Mouse (Mus musculus) cerebellum, postnatal 10 days (tissue): ENCODE measurements at regions not wholly inside any gene's neighbourhood (a gene's known extent, or its start where the extent isn't known, plus 50 kb on each side); places are given as distances from the start of the nearest gene placed in this dataset.

Experiments
- DNase-seq, 2 experiments: peaks; one replicate each; pipeline ENCODE4 v3.0.0; 2021; ENCODE audit warnings: mixed read lengths in 2 of 2

DNA sequence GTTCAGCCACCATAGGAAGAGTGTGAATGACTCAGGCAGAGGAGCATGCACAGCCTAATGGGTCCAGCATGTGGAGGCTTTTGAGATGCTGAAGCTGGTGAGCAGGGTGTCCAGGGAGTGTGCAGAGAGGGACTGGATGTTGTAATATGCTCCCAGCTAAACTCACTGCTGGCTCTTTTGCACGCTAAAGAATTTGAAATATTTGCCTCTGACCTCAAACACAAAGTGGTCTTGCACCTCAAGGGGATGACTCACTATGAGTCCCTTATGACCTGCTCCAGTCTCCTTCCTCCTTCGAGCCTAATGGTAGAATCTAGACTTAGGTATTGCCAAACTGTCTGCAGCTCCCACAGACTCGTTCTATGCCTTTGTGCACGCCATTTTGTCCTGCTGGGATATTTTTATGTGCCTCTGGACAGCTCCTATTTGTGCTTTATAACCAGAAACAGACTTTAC is 55.0 kb upstream of the Slit3 start:
- DNase-seq, result no peak

DNA sequence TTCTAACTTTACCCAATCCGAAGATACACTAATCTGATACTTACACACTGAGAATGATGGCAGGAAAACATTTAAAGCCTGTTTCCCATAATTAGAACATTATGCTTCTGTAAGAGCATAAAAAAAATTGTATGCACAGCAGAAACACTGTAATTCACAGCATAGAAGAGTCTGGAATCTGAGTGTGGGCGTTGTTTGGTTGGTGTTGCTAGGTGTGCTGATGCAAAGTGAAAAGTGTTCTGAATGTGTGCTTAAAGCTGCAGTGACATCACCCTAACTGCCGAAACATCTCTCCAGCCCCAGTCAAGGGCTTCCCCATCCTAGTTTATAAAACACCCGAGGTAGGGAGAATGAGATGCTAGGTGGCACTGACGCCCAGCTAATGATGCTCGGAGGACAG is 63.2 kb upstream of the Slit3 start:
- no peak for DNase-seq

DNA sequence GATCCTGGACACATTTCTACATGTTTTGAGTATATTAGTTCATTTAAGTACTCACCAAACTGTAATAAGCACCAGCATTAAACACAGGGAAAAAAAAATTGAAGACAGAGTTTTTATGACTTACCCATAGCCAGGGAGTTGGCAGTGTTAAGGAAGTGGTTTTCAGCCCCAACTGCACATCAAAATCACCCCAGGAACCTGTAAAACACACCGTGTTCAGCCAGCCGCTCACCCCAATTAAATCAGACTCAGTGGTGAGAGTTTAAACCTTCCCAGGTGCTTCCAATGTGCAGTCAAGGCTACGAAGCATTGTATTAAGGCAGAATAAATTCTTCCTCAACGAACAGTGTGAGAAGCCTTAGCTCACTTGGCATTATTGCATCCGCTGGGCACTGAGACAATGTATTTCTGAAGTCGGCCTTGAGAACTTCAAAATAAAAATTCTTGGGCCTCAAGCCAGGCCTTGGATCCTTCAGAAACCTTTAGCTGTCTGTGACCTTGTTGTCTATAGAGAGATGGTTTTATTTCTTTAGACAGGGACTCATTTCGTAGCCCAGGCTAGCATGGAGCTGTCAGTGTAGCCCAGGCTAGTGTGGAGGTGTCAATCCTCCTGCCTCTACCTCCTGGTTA is 65.4 kb upstream of the Slit3 start:
- DNase-seq, result no peak

DNA sequence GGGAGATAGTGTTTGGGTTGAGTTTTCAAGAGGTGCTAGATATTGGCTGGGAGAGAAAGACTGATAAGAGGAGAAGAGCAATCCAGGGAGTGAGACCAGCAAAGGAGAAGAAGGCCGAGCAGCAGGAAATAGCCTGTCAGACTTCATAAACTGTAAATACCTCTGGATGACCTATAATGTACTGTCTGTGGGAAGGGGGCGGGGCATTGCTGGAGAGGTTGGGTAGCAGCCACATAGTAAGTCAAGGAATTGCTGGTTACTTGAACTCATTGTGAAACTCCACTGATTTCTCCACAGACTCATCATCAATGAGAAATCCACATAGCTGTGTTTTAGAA is 67.4 kb upstream of the Slit3 start:
- no peak for DNase-seq

DNA sequence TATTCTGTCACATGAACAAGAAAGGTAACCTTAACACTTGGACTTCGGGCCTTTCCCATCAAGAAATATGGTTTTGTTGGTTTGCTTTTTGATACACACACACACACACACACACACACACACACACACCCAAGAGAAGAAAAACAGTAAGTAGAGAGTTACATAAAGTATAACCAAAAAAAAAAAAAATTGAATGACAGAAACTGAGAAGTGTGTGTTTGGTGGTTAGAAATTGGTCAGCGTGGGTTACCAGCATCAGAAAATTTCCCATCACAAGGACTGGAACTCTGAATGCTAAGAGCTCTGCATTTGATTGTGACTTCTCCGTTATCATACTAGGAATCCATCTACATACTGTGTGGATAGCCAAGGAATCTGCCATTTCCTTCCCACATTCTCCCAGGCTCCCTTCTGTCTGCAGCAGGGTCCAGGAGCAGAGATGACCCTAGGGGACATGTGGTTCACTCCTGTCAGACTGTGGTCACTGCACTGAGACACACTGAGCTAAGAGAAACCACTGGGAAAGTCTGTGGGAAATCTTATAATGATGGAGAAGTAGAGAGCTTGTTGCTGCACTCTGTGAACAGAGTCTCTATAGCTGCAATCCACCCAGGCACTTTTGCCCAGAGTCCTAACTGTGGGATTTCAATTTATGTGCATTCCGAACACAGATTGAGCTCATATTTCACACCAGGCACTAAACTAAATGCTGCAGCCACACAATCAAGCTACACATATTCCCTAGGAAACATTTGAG is 68.0 kb upstream of the Slit3 start:
- no peak for DNase-seq

DNA sequence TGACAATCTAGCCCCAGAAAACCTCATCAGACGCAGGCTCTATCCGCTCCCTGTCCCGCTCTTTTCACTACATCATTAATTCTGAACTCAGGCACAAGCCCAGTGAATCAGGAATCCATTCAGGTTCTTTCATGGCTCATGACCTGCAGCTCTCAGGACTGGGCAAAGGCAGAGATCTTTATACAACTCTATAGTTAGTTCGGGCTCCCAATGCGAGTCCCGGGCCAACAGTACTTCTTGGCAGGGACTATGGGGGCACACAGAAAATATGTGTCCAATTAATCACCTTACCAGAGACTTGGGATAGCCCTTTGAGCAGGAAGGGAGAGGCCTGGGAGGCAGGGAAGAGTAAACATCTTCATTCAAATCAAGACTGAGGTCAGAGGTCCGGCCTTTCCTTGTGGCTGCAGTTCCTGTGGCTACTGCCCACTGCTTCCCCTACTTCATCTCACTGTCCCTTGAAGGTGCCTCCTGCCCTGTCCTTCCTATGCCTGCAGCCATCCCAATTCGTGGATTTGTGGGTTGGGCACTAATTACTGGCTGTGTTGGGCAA is 71.3 kb upstream of the Slit3 start:
- DNase-seq, result no peak

DNA sequence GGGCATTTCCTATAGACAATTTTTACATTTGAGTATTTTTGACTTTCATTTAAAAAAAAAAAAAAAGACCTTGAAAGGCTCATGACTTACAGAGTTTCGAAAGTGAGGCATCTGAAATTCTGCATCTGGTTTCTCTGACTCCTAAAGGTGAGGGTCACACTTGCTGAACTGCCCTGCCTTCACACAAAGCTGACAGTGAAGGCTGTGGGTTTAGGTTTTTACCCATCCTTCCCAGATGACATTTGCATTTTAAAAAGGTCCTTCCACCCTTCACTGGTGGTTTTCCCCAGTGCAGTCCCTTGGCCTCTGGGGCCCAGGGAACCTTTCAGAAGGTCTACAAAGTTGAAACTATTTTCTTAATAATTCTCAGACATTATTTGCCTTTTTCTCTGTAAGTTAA is 76.4 kb upstream of the Slit3 start:
- no peak for DNase-seq

DNA sequence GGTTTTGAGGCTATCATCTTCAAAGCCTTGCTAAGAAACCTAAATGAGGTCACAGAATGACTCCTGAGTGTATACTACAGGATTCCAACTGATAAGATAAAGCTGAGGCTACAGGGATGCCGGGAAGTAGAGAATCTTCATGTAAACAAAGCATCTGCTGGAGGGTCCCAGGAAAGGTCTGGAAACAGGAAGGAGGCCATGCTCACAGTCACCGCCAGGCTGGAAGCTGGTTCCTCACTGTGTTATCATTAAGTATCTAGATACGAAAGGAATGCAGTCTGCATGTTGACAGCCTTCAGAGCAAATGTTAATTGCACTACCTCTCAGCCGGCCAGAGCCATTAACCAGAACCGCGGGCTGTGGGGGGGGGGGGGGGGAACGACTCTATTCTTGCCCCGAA is 96.6 kb upstream of the Slit3 start:
- DNase-seq, result no peak

DNA sequence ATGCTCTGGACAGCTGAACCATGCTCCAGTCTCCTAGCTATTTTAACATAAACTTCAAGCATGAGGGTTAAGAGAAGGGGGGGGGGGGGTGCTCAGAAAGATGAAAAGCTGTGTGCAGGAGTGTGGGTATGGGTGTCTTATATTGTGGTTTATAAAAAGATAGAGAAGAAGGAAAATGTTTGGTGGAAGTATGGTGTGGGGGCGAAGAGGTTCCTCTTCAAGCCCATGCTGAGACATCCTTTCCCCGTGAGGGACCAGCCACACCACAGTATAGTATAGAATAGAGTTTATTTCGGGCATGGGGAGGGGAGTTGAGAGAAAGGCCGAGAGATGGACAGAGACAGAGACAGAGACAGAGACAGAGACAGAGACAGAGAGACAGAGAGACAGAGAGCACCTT is 97.2 kb upstream of the Slit3 start:
- no peak for DNase-seq

DNA sequence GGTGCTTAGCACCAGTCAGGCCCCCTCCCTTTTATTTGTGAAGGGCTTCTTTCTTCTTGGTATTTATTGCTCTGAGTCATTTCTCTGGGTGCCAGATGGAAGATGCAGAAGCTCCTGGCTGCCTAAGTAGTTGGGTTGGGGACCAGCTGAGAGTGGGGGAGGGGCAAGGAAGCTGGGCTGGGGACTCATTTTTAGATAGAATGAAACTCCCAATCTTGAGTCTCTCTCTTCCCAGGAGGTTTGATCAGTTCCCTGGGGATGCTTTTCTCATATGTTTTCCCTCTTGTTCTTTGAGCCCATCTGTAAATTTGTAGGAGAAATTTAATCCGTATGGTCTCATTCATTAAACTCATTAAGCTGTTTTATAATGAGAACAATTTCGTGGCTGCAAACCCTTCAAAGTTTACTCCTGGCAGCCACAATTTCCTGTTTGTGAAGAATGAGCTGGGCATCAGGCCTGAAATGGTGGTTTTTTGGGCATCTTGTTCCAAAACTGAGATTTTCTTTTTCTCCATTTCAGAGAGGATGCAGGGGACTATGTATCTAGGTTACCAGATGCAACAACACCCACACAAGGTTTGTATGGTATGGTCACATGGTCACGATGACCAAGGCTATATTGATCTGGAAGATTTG is 98.9 kb upstream of the Slit3 start:
- DNase-seq, result peak; percentile 46 to 58

DNA sequence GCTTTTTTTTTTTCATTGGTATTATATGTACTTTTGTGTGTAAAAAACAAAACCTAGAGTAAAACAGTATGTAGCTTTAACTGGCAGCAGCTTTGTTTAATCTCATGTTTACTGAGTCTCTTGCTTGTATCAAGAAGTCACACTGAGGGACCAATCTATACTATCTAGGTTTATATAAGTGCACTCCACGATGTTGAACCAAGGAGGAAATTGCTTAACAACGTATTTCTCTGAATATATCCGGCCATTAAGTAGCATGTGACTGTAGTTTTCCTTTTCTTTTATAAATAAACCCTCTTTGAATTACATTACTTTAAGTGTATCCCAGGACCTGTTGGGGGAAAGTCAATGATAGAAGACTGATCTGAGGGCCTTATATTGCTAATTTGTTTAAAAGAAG is 104.0 kb upstream of the Slit3 start:
- DNase-seq, result no peak

DNA sequence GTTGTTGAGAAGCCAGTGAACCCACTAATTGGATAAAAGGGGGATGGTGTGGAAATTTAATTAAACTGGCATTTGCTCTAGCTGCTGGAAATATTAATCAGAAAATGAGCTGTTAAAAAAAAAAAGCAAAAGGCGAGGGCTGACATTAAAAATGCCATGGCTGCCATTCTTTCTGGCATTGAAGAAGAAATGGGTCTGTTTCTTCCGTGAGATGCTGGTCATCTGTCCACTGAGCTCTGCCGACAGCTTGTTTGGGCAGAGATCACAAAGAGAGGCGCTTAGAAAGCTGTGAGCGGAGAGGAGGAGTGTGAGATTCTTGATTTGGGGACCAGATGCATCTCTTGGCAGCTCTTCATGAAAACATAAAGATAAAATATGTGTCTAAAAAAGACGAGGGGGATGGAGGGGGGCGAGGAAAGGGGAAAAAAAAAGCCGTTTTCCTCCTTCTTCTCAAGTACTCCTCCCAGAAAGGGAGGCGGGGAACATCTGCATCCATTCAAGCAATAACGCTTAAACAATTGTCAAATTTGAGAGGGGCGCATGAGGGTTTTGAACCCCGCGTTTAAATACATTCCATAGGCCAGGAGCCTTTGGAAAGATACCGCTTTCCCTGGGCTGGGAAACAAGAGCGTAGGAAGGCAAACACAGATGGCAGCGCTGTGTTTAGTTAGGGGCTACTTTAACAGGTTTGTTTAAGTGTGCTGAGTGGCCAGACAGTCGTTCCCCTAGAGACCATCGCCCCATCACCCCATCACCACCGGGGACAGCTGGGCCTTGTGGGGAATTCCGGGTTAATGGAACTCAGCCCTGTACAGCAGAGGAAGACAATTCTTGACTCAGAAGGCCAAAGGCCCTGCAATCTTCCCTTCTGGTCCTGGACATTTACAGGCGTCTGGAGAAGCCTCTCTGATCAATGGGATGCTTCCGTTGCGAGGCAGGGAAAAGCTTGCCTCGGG is 109.2 kb upstream of the Slit3 start:
- DNase-seq, result peak; percentile 19 to 22

DNA sequence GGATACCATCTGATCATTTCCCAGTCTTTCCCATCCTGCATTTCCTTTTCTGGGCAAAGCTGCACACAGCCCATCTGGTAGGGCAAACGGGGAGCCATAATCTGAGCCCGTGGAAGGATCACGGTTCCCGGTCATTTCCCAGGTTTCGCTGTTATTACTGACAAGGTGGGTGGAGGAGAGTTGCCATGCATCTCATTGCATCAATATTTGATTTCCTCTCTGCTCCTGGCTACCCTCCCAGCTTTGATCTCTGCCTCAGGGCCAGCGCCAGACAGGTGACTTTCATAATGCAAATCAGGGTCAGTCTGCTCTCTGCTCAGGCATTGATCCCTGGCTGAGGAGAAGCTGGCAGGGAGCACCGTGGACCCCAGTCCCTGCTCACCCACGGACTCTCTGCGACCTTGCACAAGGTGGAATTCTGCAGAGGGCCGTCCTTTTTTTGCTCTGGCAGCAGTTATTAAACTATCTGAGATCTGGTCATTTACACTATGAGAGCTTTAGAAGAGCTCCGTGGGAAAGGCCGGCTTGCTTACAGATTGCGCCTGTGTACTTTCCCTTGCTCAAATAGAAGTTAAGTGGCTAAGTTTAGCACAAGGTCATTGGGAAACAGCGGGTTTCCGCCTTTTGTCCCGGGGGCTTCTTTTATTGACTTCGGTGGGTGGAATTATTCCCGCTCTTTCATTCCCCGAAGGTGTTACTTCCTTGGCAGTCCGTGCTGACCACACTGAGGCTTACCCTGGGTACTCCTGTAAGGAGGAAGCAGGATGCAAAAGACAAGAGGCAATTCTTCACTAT is 114.1 kb upstream of the Slit3 start:
- peak; percentile 57 to 65 for DNase-seq

DNA sequence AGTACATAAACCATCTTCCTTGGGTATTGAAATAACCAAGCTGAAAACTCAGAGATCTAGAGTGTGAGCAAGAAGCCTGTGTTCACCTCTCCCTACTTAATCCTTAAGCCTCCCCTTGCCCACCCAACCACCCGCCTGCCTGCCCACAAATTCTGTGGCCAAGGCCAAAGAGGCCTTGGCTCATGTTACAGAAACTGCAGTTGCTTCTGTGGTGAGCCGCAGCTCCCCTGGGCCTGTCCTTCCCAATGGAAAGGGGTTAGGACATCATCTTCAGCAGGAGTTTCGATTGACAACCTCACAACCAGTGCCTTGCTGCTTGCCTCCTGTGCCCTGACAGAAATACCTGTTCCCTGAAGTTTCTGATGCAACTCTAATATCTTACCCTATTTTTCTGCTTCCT is 115.9 kb upstream of the Slit3 start:
- peak in 1 of 2 experiments; percentile 8 for DNase-seq

DNA sequence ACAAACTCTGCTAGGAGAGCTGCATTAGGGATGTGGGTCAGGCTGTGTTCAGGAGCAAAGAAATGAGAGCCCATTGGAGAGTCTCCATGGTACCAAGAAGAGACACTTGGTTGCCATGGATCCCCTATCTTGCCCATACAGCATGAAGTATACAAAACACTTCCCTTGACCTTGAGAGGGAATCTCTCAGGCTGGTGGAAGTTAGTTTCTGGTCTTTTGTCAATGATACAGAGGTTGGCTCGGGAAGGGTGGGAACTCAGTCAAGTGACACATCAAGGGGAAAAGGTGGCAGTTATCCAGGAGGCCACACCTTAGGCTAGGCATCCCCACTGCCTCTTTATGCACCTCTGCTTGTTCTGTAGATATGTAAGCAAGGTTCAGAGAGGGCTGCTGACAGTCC is 116.6 kb upstream of the Slit3 start:
- no peak for DNase-seq

DNA sequence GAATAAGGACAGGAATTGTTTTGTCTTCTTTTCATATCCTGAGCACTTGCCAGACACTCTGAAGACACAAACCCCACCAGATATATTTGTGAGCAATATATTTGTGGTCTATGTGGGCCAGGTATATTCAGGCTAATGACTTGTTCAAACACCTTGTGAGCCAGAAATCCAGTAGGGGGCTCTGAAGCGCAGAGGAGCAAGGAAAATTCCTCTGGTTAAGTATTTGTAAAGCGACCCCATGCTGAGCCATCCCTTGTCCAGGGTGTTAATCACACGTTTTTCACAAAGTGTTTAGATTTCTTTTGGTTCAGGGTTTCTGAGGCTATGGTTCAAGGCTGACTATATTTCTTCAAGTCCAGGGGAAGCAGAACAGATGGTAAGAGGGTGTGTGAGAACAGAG is 117.1 kb upstream of the Slit3 start:
- DNase-seq, result peak in 1 of 2 experiments; percentile 20

DNA sequence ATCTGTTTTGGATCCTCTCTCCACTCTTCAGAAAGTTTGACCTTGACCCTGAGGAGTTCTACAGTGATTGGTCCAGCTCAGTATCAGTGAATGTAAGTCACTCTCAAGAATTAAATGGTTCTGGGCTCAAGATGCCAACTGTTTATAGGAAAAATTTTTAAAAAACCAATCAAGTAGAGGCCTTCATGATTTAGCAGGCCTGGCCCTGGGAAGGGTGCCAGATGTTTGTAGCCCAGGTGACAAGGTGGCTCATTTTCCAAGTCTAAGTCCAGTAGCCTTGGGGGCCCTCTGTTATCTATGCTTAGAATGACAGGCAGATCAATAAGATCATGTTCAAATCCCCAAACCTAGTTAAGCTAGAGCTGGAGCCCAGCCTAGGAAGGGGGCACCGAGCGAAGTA is 123.1 kb upstream of the Slit3 start:
- DNase-seq, result no peak

DNA sequence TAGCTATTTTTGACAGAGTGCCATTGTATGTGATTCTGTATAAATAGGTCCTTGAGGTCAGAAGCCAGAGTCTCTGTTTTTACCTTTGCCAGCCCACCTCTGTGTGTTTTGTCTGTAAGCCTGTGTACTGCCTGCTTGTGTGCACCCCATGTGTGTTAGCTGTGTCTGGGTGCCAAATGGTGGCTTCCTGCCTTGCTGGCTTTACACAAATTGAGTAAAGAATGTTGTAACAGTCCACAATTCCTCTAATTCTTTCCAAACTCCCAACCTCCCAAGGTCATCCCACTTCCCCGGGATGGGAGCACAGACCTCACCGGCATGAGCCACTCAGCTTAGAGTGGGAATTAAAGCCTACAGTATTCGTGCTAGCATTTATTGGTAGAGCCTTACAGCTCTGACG is 125.5 kb upstream of the Slit3 start:
- no peak for DNase-seq

DNA sequence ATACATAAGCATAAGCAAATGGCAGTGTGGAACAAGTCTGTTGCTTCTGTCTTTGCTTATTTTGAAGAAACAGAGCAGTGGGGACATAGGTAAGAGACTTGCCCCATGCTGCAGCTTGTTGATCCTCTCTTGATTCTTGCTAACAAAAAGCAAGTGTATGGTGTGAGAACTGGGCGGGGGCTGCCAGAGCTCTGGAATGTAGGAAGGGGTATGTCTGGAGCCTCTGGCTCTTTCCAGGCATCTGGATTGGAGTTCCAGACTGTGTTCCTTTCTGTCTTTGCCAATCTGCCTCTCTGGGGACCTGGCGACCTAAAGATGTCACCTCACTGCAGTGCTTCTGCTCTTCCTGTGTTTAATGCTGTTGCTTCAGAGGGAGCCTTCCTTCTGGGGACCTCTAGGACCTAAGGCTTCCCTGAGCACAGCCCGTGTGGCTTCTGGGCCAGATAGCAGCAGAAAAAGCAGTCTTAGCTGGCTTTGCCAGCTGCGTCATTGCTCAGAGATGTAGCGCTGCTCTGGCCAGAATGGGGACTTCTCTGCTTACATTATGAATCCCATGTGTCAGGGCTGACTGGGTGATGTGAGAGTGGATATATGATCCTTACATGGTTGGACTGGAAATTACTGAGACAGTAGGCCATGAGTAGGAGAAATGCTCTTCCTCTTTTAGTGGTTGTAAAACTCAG is 138.1 kb upstream of the Slit3 start:
- no peak for DNase-seq

DNA sequence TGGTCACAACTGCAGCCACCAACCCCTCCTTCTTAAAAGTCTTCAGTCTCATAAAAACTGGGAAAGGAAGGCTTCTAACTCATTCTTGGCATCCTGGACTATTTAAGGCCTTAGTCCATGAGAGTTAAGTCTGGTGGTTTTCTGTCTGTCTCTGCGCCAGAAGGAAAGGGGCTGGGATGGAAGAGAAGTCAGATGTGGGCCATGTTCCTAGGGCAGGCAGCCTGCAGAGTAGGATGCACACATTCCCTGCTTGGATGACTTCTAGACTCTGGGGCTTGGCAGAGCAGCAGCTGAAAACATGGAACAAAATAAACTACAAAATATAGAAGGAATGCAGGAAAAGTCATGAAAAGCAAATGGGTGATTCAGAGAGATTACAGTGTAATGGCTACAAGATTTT is 140.8 kb upstream of the Slit3 start:
- DNase-seq, result no peak

DNA sequence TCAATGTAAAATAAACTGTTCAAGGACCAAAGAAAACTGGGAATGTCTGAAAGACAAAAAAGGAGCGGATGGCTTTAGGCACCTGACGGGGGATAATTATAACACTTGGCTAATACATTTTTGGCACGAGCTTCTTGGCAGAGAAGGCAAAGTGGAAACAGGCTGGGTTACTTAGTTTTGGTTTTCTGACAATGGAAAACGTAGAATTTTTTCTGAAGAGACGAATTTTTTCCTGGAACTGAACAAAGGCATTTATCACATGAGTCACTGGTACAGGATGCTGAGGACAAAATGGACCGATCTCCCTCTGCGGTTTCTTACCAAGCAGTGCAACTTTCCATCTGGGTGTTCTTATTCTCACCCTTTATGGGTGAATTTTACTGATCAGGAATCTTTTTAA is 143.2 kb upstream of the Slit3 start:
- peak; percentile 60 to 66 for DNase-seq
